Mouse (Mus musculus): Measurements from ENCODE around the gene Abca3. TPM values are rescaled to one million over a fixed set of nuclear protein-coding genes. Genes with fewer than 3 reads are reported as not detected.

Abca3 gene
- polyA plus RNA-seq, 1 experiment from 2014 or later, result 6.4 TPM

DNA sequence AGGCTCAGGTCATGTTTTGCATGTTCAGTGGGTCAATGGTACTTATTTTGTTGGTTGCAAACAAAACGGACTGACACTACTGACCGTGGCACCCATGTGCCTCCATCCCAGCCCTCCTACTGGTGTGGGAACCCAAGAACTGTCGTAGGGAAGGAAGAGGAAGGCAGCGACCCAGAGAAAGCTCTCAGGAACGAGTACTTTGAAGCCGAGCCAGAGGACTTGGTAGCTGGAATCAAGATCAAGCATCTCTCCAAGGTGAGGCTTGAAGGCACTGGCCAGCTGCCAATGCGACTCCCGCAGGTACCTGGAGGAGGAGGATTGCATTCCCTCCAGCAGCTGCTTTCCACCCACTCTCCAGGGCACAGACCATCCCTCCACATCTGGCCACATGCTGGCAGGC lies 32.0 kb downstream of the Abca3 start:
- no peaks in the 10 kb centered on the region for H3K27me3 ChIP-seq (replicated peaks)
- H3K36me3 ChIP-seq, result peaks cover 60% of the 10 kb centered on the region
- no peak for ATAC-seq (ENCODE audit: extremely low read depth, insufficient number of reproducible peaks, low FRiP score, low TSS enrichment)
- H3K27ac ChIP-seq (replicated peaks), result no peak overlapping the region
- 83% methylated on average over 8 of the region's 8 CpGs for WGBS
- H3K4me2 ChIP-seq, result no peak overlapping the region
- H3K4me1 ChIP-seq, result peaks cover 4% of the 10 kb centered on the region
- H3K4me3 ChIP-seq, result no peak overlapping the region
- H3K9me3 ChIP-seq, result no peaks in the 10 kb centered on the region
- no peak overlapping the region for H3K9ac ChIP-seq

DNA sequence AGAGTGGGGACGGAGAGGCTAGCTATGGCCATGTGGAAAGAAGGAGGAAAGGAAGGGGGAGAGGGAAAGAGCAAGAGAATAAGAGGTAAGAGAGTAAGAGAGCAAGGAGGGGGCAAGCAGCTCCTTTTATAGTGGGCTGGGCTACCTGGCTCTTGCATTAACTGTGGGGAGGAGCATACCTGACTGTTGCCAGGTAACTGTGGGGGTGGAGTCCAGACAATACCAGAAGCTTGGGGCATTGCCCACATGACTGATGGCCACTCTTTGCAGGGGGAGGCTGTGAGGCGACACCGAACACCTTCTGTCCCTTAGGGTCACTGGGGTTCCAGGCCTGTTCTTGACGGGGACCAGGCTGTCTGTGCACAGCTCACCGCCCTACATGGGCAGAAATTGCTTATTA lies 37.0 kb downstream of the Abca3 start:
- H3K4me2 ChIP-seq, result no peak overlapping the region
- H3K27ac ChIP-seq (replicated peaks), result no peak overlapping the region
- H3K36me3 ChIP-seq, result peaks cover 50% of the 10 kb centered on the region
- H3K4me1 ChIP-seq, result peaks cover 4% of the 10 kb centered on the region
- H3K9me3 ChIP-seq, result no peaks in the 10 kb centered on the region
- 88% methylated on average over 5 of the region's 5 CpGs for WGBS
- no peak for ATAC-seq (ENCODE audit: extremely low read depth, insufficient number of reproducible peaks, low FRiP score, low TSS enrichment)
- no peaks in the 10 kb centered on the region for H3K27me3 ChIP-seq (replicated peaks)
- no peak overlapping the region for H3K4me3 ChIP-seq
- no peak overlapping the region for H3K9ac ChIP-seq

DNA sequence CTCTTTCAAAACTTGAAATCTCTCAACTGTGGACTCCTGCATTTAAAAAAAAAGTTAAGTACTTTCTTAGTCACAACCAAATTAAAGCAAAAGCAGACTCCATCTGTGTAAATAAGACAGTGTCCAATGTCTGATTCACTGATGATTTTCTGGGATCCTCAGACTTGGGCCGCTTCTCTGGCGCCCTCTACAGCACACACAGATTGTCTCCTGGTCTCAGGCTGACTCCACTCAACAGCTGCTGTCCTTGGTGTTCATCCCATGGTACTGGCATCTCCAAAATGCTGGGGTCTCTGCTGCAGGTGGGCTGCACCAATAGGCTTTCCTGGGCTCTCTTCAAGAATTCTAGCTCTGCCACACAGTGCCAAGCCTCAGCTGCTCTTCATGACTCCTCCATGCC lies 38.1 kb downstream of the Abca3 start:
- no peak overlapping the region for H3K4me3 ChIP-seq
- no peak overlapping the region for H3K4me2 ChIP-seq
- H3K27ac ChIP-seq (replicated peaks), result no peak overlapping the region
- WGBS, result 4% methylated on average over 2 of the region's 2 CpGs
- H3K4me1 ChIP-seq, result peaks cover 4% of the 10 kb centered on the region
- no peak overlapping the region for H3K9ac ChIP-seq
- no peak for ATAC-seq (ENCODE audit: extremely low read depth, insufficient number of reproducible peaks, low FRiP score, low TSS enrichment)
- no peaks in the 10 kb centered on the region for H3K9me3 ChIP-seq
- peaks cover 39% of the 10 kb centered on the region for H3K36me3 ChIP-seq
- H3K27me3 ChIP-seq (replicated peaks), result no peaks in the 10 kb centered on the region

DNA sequence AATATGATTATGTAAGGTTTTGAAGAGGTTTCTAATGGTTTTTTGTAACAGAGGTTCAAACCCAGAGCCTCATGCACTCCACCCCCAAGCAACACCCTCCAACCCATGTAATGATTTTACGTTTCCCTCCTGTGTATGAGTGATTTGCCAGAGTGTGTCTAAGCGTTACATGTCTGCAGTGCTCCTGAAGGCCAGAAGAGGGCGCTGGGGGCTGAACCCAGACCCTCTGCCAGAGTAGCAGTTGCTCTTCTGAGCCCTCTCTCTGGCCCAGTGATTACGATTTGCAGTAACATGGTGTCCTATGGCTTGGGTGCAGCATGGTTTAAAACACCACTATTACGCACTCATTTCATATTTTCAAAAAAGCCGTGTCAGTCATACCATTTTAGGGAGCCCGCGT lies 39.4 kb downstream of the Abca3 start:
- Histone ChIP-seq H3K27ac (replicated peaks) (no peak overlapping the region), H3K9ac (no peak overlapping the region), H3K4me1 (no peaks in the 10 kb centered on the region), H3K4me3 (no peak overlapping the region), H3K27me3 (replicated peaks) (no peaks in the 10 kb centered on the region), H3K36me3 (peaks cover 34% of the 10 kb centered on the region; the same call in 1 of the 2 replicates), H3K9me3 (no peaks in the 10 kb centered on the region), H3K4me2 (no peak overlapping the region)
- WGBS, result 66% methylated on average over 8 of the region's 8 CpGs
- no peak for ATAC-seq (ENCODE audit: extremely low read depth, insufficient number of reproducible peaks, low FRiP score, low TSS enrichment)

DNA sequence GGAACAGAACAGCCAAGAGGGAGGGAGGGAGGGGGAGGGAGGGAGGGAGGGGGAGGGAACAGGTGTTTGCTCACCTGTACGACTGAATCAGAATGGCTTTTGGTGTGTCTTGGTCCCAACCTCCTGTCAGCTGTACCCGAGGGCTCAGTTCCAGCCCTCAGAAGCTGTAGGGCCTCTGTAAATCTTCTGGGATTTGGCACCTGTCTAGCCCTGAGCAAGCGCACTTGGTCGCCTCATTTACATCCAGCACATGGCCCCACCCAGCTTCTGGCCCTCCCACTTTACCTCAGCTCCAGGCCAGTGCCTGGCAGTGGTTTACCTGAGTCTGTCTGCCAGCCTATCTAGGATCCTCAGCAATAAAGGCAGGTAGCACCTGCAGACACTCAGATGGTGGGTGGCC lies 41.8 kb downstream of the Abca3 start:
- Histone ChIP-seq H3K36me3 (peaks cover 22% of the 10 kb centered on the region; the same call in 1 of the 2 replicates), H3K9ac (no peak overlapping the region), H3K27me3 (replicated peaks) (no peaks in the 10 kb centered on the region), H3K4me1 (no peaks in the 10 kb centered on the region), H3K4me3 (no peak overlapping the region), H3K9me3 (no peaks in the 10 kb centered on the region), H3K4me2 (no peak overlapping the region), H3K27ac (replicated peaks) (no peak overlapping the region)
- ATAC-seq (ENCODE audit: extremely low read depth, insufficient number of reproducible peaks, low FRiP score, low TSS enrichment), result no peak
- WGBS, result 32% methylated on average over 4 of the region's 4 CpGs

DNA sequence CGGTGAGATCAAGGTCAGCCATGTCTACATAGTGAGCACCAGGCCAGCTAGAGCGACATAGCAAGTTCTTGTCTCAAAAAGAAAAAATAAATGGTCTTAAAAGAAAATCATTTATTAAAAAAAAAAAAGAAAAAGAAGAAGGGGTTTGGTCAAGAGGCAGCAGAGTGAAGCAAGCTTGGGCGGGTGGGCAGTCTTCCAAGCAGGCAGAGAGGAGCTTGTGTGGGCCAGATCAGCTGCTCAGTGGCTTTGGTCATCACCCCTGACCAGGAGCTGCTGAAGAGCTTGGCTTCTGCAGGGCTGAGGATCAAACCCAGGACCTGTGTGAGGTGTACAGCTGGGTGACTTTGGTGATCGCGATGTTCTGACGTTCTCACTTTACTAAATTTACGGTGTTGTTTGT lies 42.7 kb downstream of the Abca3 start:
- Histone ChIP-seq H3K4me1 (no peaks in the 10 kb centered on the region), H3K4me2 (no peak overlapping the region), H3K9ac (no peak overlapping the region), H3K27ac (replicated peaks) (no peak overlapping the region), H3K27me3 (replicated peaks) (no peaks in the 10 kb centered on the region), H3K4me3 (no peak overlapping the region), H3K36me3 (peaks cover 24% of the 10 kb centered on the region; the same call in 1 of the 2 replicates), H3K9me3 (no peaks in the 10 kb centered on the region)
- no peak for ATAC-seq (ENCODE audit: extremely low read depth, insufficient number of reproducible peaks, low FRiP score, low TSS enrichment)
- 80% methylated on average over 7 of the region's 7 CpGs for WGBS

DNA sequence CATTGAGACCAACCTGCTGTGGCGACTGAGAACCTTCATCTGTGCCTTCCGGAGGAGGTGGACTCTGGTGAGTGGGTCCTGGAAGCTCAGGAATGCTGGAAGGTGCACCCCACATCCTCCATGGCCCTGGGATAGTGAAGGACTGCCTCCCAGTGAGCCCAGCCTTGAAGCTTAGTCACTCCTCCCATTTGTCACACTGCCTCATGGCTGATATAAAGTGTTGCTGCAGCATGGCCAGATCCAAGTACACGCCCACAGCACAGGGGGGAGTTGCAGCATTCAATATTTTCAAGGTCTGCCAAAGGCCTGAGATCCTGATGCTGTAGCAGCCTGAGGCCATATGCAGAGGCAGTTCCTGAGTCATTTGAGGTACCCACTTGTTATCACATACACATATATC lies 50.6 kb downstream of the Abca3 start:
- Histone ChIP-seq H3K4me2 (no peak overlapping the region), H3K27me3 (replicated peaks) (no peaks in the 10 kb centered on the region), H3K4me1 (no peaks in the 10 kb centered on the region), H3K36me3 (peaks cover 78% of the 10 kb centered on the region), H3K9ac (no peak overlapping the region), H3K9me3 (no peaks in the 10 kb centered on the region), H3K4me3 (no peak overlapping the region), H3K27ac (replicated peaks) (no peak overlapping the region)
- ATAC-seq (ENCODE audit: extremely low read depth, insufficient number of reproducible peaks, low FRiP score, low TSS enrichment), result no peak
- WGBS, result 71% methylated on average over 3 of the region's 3 CpGs

DNA sequence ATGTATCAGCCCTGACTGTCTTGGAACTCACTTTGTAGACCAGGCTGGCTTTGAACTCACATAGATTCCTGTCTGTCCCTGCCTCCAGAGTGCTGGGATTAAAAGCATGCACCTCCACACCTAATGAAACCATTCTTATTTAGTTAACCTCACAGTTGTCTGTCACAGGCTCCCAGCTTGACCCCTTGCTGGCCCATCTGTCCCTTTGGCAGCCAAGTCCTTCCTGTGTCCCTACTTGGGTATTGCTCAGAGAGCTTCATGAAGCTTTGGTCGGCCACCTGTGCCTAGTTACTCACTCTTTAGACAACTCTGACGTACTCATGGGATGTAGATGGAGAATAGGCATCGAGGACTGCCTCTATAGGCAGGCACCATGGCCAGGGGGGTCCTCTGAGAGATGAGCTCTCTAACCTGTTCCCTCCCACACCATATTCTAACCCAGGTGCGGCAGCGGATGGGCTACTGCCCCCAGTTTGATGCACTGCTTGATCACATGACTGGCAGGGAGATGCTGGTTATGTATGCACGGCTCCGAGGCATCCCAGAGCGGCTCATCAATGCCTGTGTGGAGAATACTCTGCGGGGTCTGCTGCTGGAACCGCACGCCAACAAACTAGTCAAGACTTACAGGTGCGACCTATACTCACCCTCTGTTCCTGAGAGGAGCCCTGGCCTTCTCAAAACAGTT lies 55.5 kb downstream of the Abca3 start:
- H3K36me3 ChIP-seq, result peaks cover 85% of the 10 kb centered on the region

DNA sequence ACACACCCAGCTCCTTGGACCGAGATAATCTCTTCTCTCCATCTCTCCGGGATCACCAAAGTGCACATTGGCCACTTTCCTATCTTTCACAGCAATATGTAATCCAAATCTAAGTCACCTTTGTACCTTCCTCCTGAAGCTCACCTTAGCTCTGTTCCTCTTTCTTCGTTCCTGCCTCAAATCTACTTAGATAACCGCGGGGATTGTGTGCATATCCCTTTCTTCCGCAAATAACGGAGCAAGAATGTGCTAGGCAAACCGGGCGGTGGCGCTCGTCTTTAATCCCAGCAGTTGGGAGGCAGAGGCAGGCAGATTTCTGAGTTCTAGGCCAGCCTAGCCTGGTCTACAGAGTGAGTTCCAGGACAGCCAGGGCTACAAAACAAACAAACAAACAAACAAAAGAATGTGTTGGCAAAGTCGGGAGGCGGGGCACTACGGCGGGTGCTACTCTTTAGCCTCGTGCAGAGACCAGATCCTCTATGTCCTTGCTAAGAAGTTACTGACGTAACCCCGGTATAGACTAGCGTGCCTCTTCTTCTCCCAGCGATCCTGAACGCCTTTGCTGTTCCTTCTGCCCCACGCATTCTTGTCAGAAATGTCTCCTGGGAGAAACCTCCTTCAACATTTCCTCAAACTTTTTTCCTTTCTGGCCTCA lies 61.9 kb downstream of the Abca3 start:
- peak overlapping the region; percentile 95 for H3K27ac ChIP-seq (replicated peaks)
- peak overlapping the region; percentile 97 for H3K4me3 ChIP-seq
- peaks cover 58% of the 10 kb centered on the region for H3K36me3 ChIP-seq
- H3K9ac ChIP-seq, result peak overlapping the region; percentile 90
- peaks cover 40% of the 10 kb centered on the region for H3K4me1 ChIP-seq
- WGBS, result 25% methylated on average over 22 of the region's 22 CpGs
- 0 out of 2 replicates have a peak, but pooled peaks have one; percentile 3 for ATAC-seq (ENCODE audit: extremely low read depth, insufficient number of reproducible peaks, low FRiP score, low TSS enrichment)
- H3K4me2 ChIP-seq, result peak overlapping the region; percentile 99
- no peaks in the 10 kb centered on the region for H3K27me3 ChIP-seq (replicated peaks)
- H3K9me3 ChIP-seq, result no peaks in the 10 kb centered on the region

More for the DNA sequence above, 55.5 kb downstream of the Abca3 start:
- no peak for ATAC-seq (ENCODE audit: extremely low read depth, insufficient number of reproducible peaks, low FRiP score, low TSS enrichment)
- Histone ChIP-seq H3K27ac (replicated peaks) (no peak overlapping the region), H3K27me3 (replicated peaks) (no peaks in the 10 kb centered on the region), H3K9ac (no peak overlapping the region), H3K4me3 (no peak overlapping the region), H3K4me1 (no peaks in the 10 kb centered on the region), H3K4me2 (no peak overlapping the region), H3K9me3 (no peaks in the 10 kb centered on the region)
- 84% methylated on average over 12 of the region's 12 CpGs for WGBS

DNA sequence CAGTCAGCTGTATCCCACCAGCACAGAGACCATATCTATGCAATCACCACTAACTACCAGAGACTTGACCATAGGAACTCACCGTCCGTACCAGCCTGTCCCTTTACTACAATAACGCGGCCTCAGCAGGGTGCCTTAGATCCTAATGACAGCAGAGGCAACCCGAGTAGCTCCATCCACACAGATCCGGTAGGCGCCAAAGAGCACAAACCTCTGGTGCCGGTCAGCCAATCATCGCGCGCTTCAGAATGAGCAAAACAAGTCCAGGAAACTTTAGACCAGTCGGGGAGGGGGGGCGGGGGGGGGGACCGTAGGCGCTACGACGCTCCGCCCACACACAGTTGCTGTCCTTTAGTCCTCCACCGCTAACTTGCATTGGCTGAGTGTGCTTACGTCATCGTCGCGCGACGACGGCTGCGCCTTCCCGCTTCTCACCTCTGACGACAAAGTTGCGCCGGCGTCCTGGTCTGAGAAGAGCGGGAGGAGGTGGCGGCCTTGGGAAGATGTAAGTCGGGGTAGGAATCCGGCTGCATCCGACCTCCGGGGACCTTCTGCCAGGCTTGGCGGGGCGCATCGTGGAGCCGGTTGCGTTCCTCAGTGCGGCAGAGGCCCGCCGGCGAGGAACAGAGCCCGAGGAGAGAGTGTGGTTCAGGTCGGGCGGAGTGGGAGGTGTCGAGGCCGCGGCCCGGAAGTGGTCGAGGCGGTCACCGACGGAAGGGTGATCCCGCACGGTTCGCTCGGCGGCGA lies 62.7 kb downstream of the Abca3 start, which contains the start of gene Rnps1:
TSS of gene Rnps1 (plus strand) at position 336 of the 747 bp plus-strand sequence.
- peak; percentile 86 for ATAC-seq (ENCODE audit: extremely low read depth, insufficient number of reproducible peaks, low FRiP score, low TSS enrichment)
- H3K36me3 ChIP-seq, result peaks cover 58% of the 10 kb centered on the region

DNA sequence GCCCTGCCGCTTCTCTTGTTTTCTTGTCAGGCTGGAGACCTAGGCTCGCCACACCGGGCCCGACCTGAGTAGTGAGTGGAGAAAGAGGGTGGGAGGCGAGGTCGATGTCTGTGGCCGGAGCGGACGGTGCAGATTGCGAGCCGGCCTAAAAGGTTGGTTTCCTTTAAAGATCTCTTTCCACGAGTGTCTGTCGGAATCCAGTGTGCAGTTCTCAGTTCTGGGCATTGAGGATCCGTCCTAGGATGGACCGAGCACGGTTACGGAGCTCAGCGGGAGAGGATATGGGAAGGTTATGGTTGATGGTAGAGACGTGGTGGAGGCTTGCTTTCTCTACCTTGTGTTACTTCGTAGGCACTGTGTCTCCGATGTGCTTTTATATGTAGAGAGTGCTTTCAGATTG lies 63.3 kb downstream of the Abca3 start:
- no peaks in the 10 kb centered on the region for H3K27me3 ChIP-seq (replicated peaks)
- ATAC-seq (ENCODE audit: extremely low read depth, insufficient number of reproducible peaks, low FRiP score, low TSS enrichment), result no peak
- H3K4me3 ChIP-seq, result peak overlapping the region; percentile 97
- H3K4me1 ChIP-seq, result peaks cover 40% of the 10 kb centered on the region
- H3K9me3 ChIP-seq, result no peaks in the 10 kb centered on the region
- peak overlapping the region; percentile 95 for H3K27ac ChIP-seq (replicated peaks)
- H3K9ac ChIP-seq, result peak overlapping the region; percentile 98
- H3K4me2 ChIP-seq, result peak overlapping the region; percentile 99
- WGBS, result under 1% methylated on average over 21 of the region's 21 CpGs
- peaks cover 58% of the 10 kb centered on the region for H3K36me3 ChIP-seq

More for the DNA sequence above, 62.7 kb downstream of the Abca3 start, which contains the start of gene Rnps1:
- peak within 1 kb of the TSS; percentile 97 for H3K4me3 ChIP-seq
- under 1% methylated on average over 64 of the region's 64 CpGs for WGBS
- H3K27me3 ChIP-seq (replicated peaks), result no peaks in the 10 kb centered on the region
- H3K4me1 ChIP-seq, result peaks cover 40% of the 10 kb centered on the region
- H3K9ac ChIP-seq, result peak within 1 kb of the TSS; percentile 98
- H3K4me2 ChIP-seq, result peak within 1 kb of the TSS; percentile 99
- H3K27ac ChIP-seq (replicated peaks), result peak within 1 kb of the TSS; percentile 95
- H3K9me3 ChIP-seq, result no peaks in the 10 kb centered on the region

Measured in heart, embryonic 13.5 days (tissue).